Mouse (Mus musculus): Measurements from ENCODE around the gene Pdss2.
"Not testable (repeated sequence)": the region's sequence is repeated elsewhere in the genome, so short reads cannot be mapped to it uniquely, and the experiment has no call there.

Pdss2 gene

GRCm38 (mm10) chr10:43244262-43244806 is 23.0 kb downstream of the Pdss2 start:
- no peak for DNase-seq

GRCm38 (mm10) chr10:43245461-43246200 is 24.3 kb downstream of the Pdss2 start:
- peak; percentile 31 to 45 for DNase-seq

GRCm38 (mm10) chr10:43247994-43248393 is 26.7 kb downstream of the Pdss2 start:
- DNase-seq: peak; percentile 34 to 47

- no peak for DNase-seq
These were observed 31.0 kb downstream of the Pdss2 start for GRCm38 (mm10) chr10:43252324-43252723.

- DNase-seq: not testable (repeated sequence)
These were observed 35.7 kb downstream of the Pdss2 start for GRCm38 (mm10) chr10:43256965-43257364.

- DNase-seq: not testable (repeated sequence)
These were observed 36.2 kb downstream of the Pdss2 start for GRCm38 (mm10) chr10:43257500-43257899.

GRCm38 (mm10) chr10:43271318-43271717 is 50.0 kb downstream of the Pdss2 start:
- DNase-seq: no peak

GRCm38 (mm10) chr10:43272381-43272780 is 51.1 kb downstream of the Pdss2 start:
- DNase-seq: no peak

GRCm38 (mm10) chr10:43273057-43273456 is 51.8 kb downstream of the Pdss2 start:
- DNase-seq: no peak

- DNase-seq: no peak
These were observed 54.2 kb downstream of the Pdss2 start for GRCm38 (mm10) chr10:43275446-43275845.

- DNase-seq: no peak
These were observed 54.9 kb downstream of the Pdss2 start for GRCm38 (mm10) chr10:43276116-43276659.

- no peak for DNase-seq
These were observed 56.2 kb downstream of the Pdss2 start for GRCm38 (mm10) chr10:43277266-43278145.

GRCm38 (mm10) chr10:43279637-43280288 is 58.5 kb downstream of the Pdss2 start:
- no peak for DNase-seq

- DNase-seq: peak in 1 of 2 experiments; percentile 25
These were observed 64.3 kb downstream of the Pdss2 start for GRCm38 (mm10) chr10:43285541-43285940.

GRCm38 (mm10) chr10:43290638-43291230 is 69.4 kb downstream of the Pdss2 start:
- DNase-seq: no peak

GRCm38 (mm10) chr10:43291333-43291736 is 70.0 kb downstream of the Pdss2 start:
- no peak for DNase-seq

- DNase-seq: no peak
These were observed 71.2 kb downstream of the Pdss2 start for GRCm38 (mm10) chr10:43292454-43292853.

- DNase-seq: peak in 1 of 2 experiments; percentile 20
These were observed 73.0 kb downstream of the Pdss2 start for GRCm38 (mm10) chr10:43294331-43294730.

GRCm38 (mm10) chr10:43308105-43308810 is 87.0 kb downstream of the Pdss2 start:
- DNase-seq: no peak

GRCm38 (mm10) chr10:43310781-43311392 is 89.6 kb downstream of the Pdss2 start:
- peak in 1 of 2 experiments; percentile 40 for DNase-seq

GRCm38 (mm10) chr10:43312211-43312610 is 90.9 kb downstream of the Pdss2 start:
- no peak for DNase-seq

Data from cerebellum, postnatal 10 days (tissue).